8 mouse cellular contexts compared by ENCODE assay signal in genomic region chr2:158667022-158667670, GRCm38 (mm10). TPM values are rescaled to one million over a fixed set of nuclear protein-coding genes. Genes with fewer than 3 reads are reported as not detected.
A peak's percentile ranks its signal among the peaks of the same experiment; 100 is the strongest.
DNase-seq lines count a peak whose midpoint lies in the region; ATAC-seq lines count a peak whose summit lies in the region.

No protein-coding gene starts in this region.

- no peak overlapping the region for H3K27ac ChIP-seq in embryonic facial prominence, embryonic 14.5 days (replicated peaks; ENCODE audit: low read depth, low read length)
- H3K27ac ChIP-seq in heart, embryonic 16.5 days (ENCODE audit: low read length), result peak overlapping the region; percentile 64
- no peak overlapping the region for H3K27ac ChIP-seq in liver, embryonic 13.5 days
- no peak overlapping the region for H3K27ac ChIP-seq in stomach, embryonic 16.5 days (ENCODE audit: low read length)

- peak; percentile 22 to 25 for DNase-seq in cerebellum, adult 18-20 months
- DNase-seq in cerebellum, adult 11 months, result no peak
- peak; percentile 70 for DNase-seq in embryonic facial prominence, embryonic 14.5 days (ENCODE audit: low spot score)
- DNase-seq in kidney, postnatal 10 days, result peak; percentile 74
- no peak for DNase-seq in liver, embryonic 13.5 days
- DNase-seq in natural killer cell, adult 2 months (ENCODE audit: low spot score in 2 of 2), result peak; percentile 71 to 85

- ATAC-seq in embryonic facial prominence, embryonic 14.5 days (ENCODE audit: low read depth), result peak; percentile 83
- ATAC-seq in heart, embryonic 16.5 days (replicated peaks; ENCODE audit: extremely low read depth, insufficient read depth, low FRiP score), result peak; percentile 73
- ATAC-seq in liver, embryonic 13.5 days (ENCODE audit: low read depth), result peak; percentile 50; the same call in 1 of the 2 replicates
- ATAC-seq in stomach, embryonic 16.5 days (ENCODE audit: insufficient read depth, low FRiP score), result peak; percentile 49; the same call in 1 of the 2 replicates

- H3K27me3 ChIP-seq in embryonic facial prominence, embryonic 14.5 days (replicated peaks; ENCODE audit: control insufficient read depth, insufficient read depth, low read length), result peaks cover 49% of the 10 kb centered on the region
- H3K27me3 ChIP-seq in heart, embryonic 16.5 days (ENCODE audit: control insufficient read depth, insufficient read depth, low read length), result peaks cover 32% of the 10 kb centered on the region
- peaks cover 64% of the 10 kb centered on the region for H3K27me3 ChIP-seq in liver, embryonic 13.5 days
- peaks cover 49% of the 10 kb centered on the region for H3K27me3 ChIP-seq in stomach, embryonic 16.5 days (ENCODE audit: control insufficient read depth, insufficient read depth, low read length)

- peak overlapping the region; percentile 57 for H3K9ac ChIP-seq in embryonic facial prominence, embryonic 14.5 days (ENCODE audit: low read depth, low read length)
- peak overlapping the region; percentile 68 for H3K9ac ChIP-seq in heart, embryonic 16.5 days (ENCODE audit: low read length)
- peak overlapping the region; percentile 33; the same call in 1 of the 2 replicates for H3K9ac ChIP-seq in liver, embryonic 13.5 days
- H3K9ac ChIP-seq in stomach, embryonic 16.5 days (ENCODE audit: low read length), result peak overlapping the region; percentile 59

- no peaks in the 10 kb centered on the region for H3K36me3 ChIP-seq in embryonic facial prominence, embryonic 14.5 days (ENCODE audit: control insufficient read depth, insufficient read depth, low read length)
- H3K36me3 ChIP-seq in heart, embryonic 16.5 days (ENCODE audit: control insufficient read depth, insufficient read depth), result no peaks in the 10 kb centered on the region
- no peaks in the 10 kb centered on the region for H3K36me3 ChIP-seq in liver, embryonic 13.5 days
- no peaks in the 10 kb centered on the region for H3K36me3 ChIP-seq in stomach, embryonic 16.5 days (ENCODE audit: control insufficient read depth, insufficient read depth, low read length)

- peaks cover 16% of the 10 kb centered on the region for H3K4me1 ChIP-seq in embryonic facial prominence, embryonic 14.5 days (ENCODE audit: control insufficient read depth, insufficient read depth, low read length)
- peaks cover 9% of the 10 kb centered on the region; the same call in 1 of the 2 replicates for H3K4me1 ChIP-seq in heart, embryonic 16.5 days (ENCODE audit: control insufficient read depth, insufficient read depth, low read length)
- peaks cover 20% of the 10 kb centered on the region for H3K4me1 ChIP-seq in liver, embryonic 13.5 days (replicated peaks)
- H3K4me1 ChIP-seq in stomach, embryonic 16.5 days (ENCODE audit: control insufficient read depth, insufficient read depth, low read length), result peaks cover 6% of the 10 kb centered on the region; the same call in 1 of the 2 replicates

- WGBS in embryonic facial prominence, embryonic 14.5 days, result under 1% methylated on average over 44 of the region's 47 CpGs
- WGBS in heart, embryonic 16.5 days, result under 1% methylated on average over 47 of the region's 47 CpGs
- WGBS in liver, embryonic 13.5 days (ENCODE audit: insufficient replicate concordance), result under 1% methylated on average over 47 of the region's 47 CpGs
- WGBS in stomach, embryonic 16.5 days, result under 1% methylated on average over 46 of the region's 47 CpGs

- H3K9me3 ChIP-seq in embryonic facial prominence, embryonic 14.5 days (ENCODE audit: control insufficient read depth, low read length), result no peaks in the 10 kb centered on the region
- H3K9me3 ChIP-seq in heart, embryonic 16.5 days (replicated peaks; ENCODE audit: control insufficient read depth, low read length), result no peaks in the 10 kb centered on the region
- H3K9me3 ChIP-seq in liver, embryonic 13.5 days (replicated peaks), result no peaks in the 10 kb centered on the region
- H3K9me3 ChIP-seq in stomach, embryonic 16.5 days (replicated peaks; ENCODE audit: control insufficient read depth, low read length), result no peaks in the 10 kb centered on the region; the same call in 1 of the 2 replicates

- peak overlapping the region; percentile 93 for H3K4me2 ChIP-seq in embryonic facial prominence, embryonic 14.5 days (ENCODE audit: low read depth, low read length)
- peak overlapping the region; percentile 91 for H3K4me2 ChIP-seq in heart, embryonic 16.5 days (ENCODE audit: low read depth, low read length)
- peak overlapping the region; percentile 62 for H3K4me2 ChIP-seq in liver, embryonic 13.5 days
- H3K4me2 ChIP-seq in stomach, embryonic 16.5 days (ENCODE audit: low read depth, low read length), result peak overlapping the region; percentile 67

- H3K4me3 ChIP-seq in embryonic facial prominence, embryonic 14.5 days (ENCODE audit: low read depth, low read length), result peak overlapping the region; percentile 47
- peak overlapping the region; percentile 66 for H3K4me3 ChIP-seq in heart, embryonic 16.5 days (ENCODE audit: low read length)
- H3K4me3 ChIP-seq in liver, embryonic 13.5 days (replicated peaks), result peak overlapping the region; percentile 48
- peak overlapping the region; percentile 48 for H3K4me3 ChIP-seq in stomach, embryonic 16.5 days (replicated peaks; ENCODE audit: low read length)

RNA-seq across cellular contexts. Expression of gene Ppp1r16b, which starts 1.9 kb away (rescaled TPM):
- polyA plus RNA-seq in embryonic facial prominence, embryonic 14.5 days (2014; fragmentation: Nextera tagmentation; extraction: Ambion mirVana), result 4.3 and 4.7 TPM in 2 replicates
- 7.1 and 8.2 TPM in 2 replicates for polyA plus RNA-seq in heart, embryonic 16.5 days (2015; fragmentation: Nextera tagmentation; extraction: Ambion mirVana)
- 1.3 TPM in 2 replicates for polyA plus RNA-seq in liver, embryonic 13.5 days (2015; fragmentation: Nextera tagmentation; extraction: Ambion mirVana)
- polyA plus RNA-seq in stomach, embryonic 16.5 days (2015; fragmentation: Nextera tagmentation; extraction: Ambion mirVana), result 3.5 and 4.1 TPM in 2 replicates

RNA-seq across cellular contexts. Expression of gene Actr5, which starts 42.5 kb away (rescaled TPM):
- 10.6 and 13.0 TPM in 2 replicates for polyA plus RNA-seq in embryonic facial prominence, embryonic 14.5 days (2014; fragmentation: Nextera tagmentation; extraction: Ambion mirVana)
- polyA plus RNA-seq in heart, embryonic 16.5 days (2015; fragmentation: Nextera tagmentation; extraction: Ambion mirVana), result 5.6 and 6.1 TPM in 2 replicates
- polyA plus RNA-seq in liver, embryonic 13.5 days (2015; fragmentation: Nextera tagmentation; extraction: Ambion mirVana), result 5.4 and 6.3 TPM in 2 replicates
- polyA plus RNA-seq in stomach, embryonic 16.5 days (2015; fragmentation: Nextera tagmentation; extraction: Ambion mirVana), result 2.7 and 3.1 TPM in 2 replicates

RNA-seq across cellular contexts. Expression of gene Slc32a1, which starts 56.6 kb away (rescaled TPM):
- 0.07 TPM in 1 of 2 replicates, not detected in the other for polyA plus RNA-seq in embryonic facial prominence, embryonic 14.5 days (2014; fragmentation: Nextera tagmentation; extraction: Ambion mirVana)
- polyA plus RNA-seq in heart, embryonic 16.5 days (2015; fragmentation: Nextera tagmentation; extraction: Ambion mirVana), result not detected in 2 replicates
- polyA plus RNA-seq in liver, embryonic 13.5 days (2015; fragmentation: Nextera tagmentation; extraction: Ambion mirVana), result not detected in 2 replicates
- not detected in 2 replicates for polyA plus RNA-seq in stomach, embryonic 16.5 days (2015; fragmentation: Nextera tagmentation; extraction: Ambion mirVana)

Comparison
In these comparisons a context has a peak if more than half of its experiments do, and no peak if none do; other contexts are left out.
1. DNase-seq: peak in cerebellum, adult 18-20 months (2 of 2), embryonic facial prominence, embryonic 14.5 days (single experiment), kidney, postnatal 10 days (single experiment) and natural killer cell, adult 2 months (2 of 2); none in cerebellum, adult 11 months (single experiment) and liver, embryonic 13.5 days (single experiment).
2. Peak in every context shown above with its lines, with median percentiles within 50 percentile points of each other: ATAC-seq, H3K4me2 ChIP-seq, H3K4me3 ChIP-seq and H3K9ac ChIP-seq.